Mouse (Mus musculus) testis, adult 2 months (tissue): ENCODE data around the gene Ttll8.

ENCODE experiments used
- CTCF ChIP-seq: fragments of 200-500 bp; IDR thresholded peaks from 2 replicates; pipeline ENCODE4 v1.5.1; 2012; ENCODE audit warnings: low read depth, mild to moderate bottlenecking, inconsistent platforms, low read length, moderate library complexity; ENCODE audit not compliant: control insufficient read depth, insufficient read depth, insufficient replicate concordance
- POLR2A ChIP-seq: fragments of 200-500 bp; IDR thresholded peaks from 2 replicates; pipeline ENCODE4 v1.6.1; 2012; ENCODE audit warnings: low read depth, mild to moderate bottlenecking, inconsistent platforms, low read length, moderate library complexity; ENCODE audit not compliant: control insufficient read depth

DNA sequence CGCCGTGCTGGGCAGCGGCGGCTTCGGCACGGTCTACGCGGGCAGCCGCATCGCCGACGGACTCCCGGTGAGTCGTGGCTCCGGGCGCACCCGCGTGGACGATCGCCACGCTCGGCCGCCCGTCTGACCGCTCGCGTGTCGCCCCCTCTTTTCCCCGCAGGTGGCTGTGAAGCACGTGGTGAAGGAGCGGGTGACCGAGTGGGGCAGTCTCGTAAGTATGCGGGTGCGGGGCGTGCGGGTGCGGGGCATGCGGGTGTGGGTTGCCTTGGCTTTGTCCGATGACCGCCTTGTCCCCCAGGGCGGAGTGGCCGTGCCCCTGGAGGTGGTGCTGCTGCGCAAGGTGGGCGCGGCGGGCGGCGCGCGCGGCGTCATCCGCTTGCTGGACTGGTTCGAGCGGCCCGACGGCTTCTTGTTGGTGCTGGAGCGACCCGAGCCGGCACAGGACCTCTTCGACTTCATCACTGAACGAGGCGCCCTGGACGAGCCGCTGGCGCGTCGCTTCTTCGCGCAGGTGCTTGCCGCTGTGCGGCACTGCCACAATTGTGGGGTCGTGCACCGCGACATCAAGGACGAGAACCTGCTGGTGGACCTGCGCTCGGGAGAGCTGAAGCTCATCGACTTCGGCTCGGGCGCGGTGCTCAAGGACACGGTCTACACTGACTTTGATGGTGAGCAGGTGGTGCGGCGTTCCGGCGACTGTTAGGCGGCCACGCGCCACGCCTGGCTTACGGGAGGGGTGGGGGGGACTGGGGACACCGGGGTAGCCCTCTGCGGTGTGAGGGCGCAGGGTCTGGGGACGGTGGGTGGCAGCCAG lies 91.1 kb downstream of the Ttll8 start:
- no peak for TF ChIP-seq CTCF
- no peak for TF ChIP-seq POLR2A
